Mouse (Mus musculus): ENCODE measurements at regions not wholly inside any gene's neighbourhood (a gene's known extent, or its start where the extent isn't known, plus 50 kb on each side); places are given as distances from the start of the nearest gene placed in this dataset.
A peak's percentile ranks its signal among the peaks of the same experiment; 100 is the strongest.

- Histone ChIP-seq H3K36me3 (no peaks in the 10 kb centered on the region), H3K27me3 (replicated peaks) (no peaks in the 10 kb centered on the region), H3K4me3 (replicated peaks) (no peak overlapping the region), H3K9ac (no peak overlapping the region), H3K4me1 (no peaks in the 10 kb centered on the region), H3K27ac (no peak overlapping the region), H3K9me3 (no peaks in the 10 kb centered on the region), H3K4me2 (no peak overlapping the region)
- ATAC-seq (ENCODE audit: insufficient read depth, low FRiP score, low read depth), result no peak
- WGBS, result 79% methylated on average over 11 of the region's 11 CpGs
These were observed 161.0 kb upstream of the Rfx3 start for GRCm38 (mm10) chr19:28171836-28172534.

GRCm38 (mm10) chr19:28167451-28168165, 156.6 kb upstream of the Rfx3 start:
- no peaks in the 10 kb centered on the region for H3K4me1 ChIP-seq
- no peak for ATAC-seq (ENCODE audit: insufficient read depth, low FRiP score, low read depth)
- no peaks in the 10 kb centered on the region for H3K9me3 ChIP-seq
- no peak overlapping the region for H3K9ac ChIP-seq
- WGBS, result 72% methylated on average over 12 of the region's 12 CpGs
- no peak overlapping the region for H3K4me3 ChIP-seq (replicated peaks)
- no peaks in the 10 kb centered on the region for H3K36me3 ChIP-seq
- no peaks in the 10 kb centered on the region for H3K27me3 ChIP-seq (replicated peaks)
- H3K27ac ChIP-seq, result no peak overlapping the region
- no peak overlapping the region for H3K4me2 ChIP-seq

DNA sequence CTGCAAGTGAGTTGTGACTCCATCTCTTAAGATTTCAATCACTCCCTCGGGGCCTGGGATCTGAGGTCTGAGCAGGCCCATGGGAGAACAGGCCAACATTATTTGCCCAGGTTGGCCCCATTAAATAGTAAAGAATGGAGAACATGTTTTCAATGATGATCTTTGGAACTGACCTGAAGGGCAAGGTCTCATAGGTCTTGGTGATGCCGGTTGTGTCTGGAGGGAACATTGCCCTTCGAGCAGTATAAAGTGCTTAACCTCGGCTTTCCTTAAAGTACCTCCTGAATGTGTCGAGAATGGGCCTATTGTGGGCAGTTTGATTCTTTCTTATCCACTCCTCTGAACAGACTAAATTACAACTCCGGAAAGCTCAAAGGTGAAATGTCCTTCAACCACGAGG, 155.7 kb upstream of the Rfx3 start:
- no peak for ATAC-seq (ENCODE audit: insufficient read depth, low FRiP score, low read depth)
- Histone ChIP-seq H3K27ac (no peak overlapping the region), H3K4me2 (no peak overlapping the region), H3K9me3 (no peaks in the 10 kb centered on the region), H3K4me1 (no peaks in the 10 kb centered on the region), H3K9ac (no peak overlapping the region), H3K27me3 (replicated peaks) (no peaks in the 10 kb centered on the region), H3K36me3 (no peaks in the 10 kb centered on the region), H3K4me3 (replicated peaks) (no peak overlapping the region)
- 91% methylated on average over 7 of the region's 7 CpGs for WGBS

GRCm38 (mm10) chr19:28165901-28166361, 155.0 kb upstream of the Rfx3 start:
- Histone ChIP-seq H3K27ac (no peak overlapping the region), H3K9me3 (no peaks in the 10 kb centered on the region), H3K36me3 (no peaks in the 10 kb centered on the region), H3K4me1 (no peaks in the 10 kb centered on the region), H3K4me3 (replicated peaks) (peak overlapping the region; percentile 22; the same call in 1 of the 2 replicates), H3K4me2 (peak overlapping the region; percentile 45), H3K9ac (no peak overlapping the region), H3K27me3 (replicated peaks) (no peaks in the 10 kb centered on the region)
- peak; percentile 85 for ATAC-seq (ENCODE audit: insufficient read depth, low FRiP score, low read depth)
- WGBS, result 35% methylated on average over 15 of the region's 15 CpGs

DNA sequence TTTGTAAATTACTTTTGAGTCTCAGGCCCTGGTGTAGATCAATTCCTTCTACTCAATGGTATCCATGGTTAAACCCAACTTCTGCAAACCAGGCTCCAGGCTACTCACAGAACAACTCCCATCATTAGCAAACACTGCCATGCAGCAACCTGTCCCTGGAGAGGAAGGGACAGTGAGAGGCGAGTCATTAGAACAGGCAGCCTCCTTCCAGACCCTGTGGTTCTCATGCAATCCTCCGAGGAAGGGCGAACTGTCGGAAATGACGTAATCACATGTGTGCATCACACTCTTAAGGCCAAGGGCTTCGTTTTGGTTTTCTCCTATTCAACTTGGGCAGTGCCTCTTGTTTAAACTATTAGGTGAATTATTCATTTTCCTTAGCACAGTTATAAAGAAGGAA, 152.2 kb upstream of the Rfx3 start:
- Histone ChIP-seq H3K36me3 (no peaks in the 10 kb centered on the region), H3K9me3 (no peaks in the 10 kb centered on the region), H3K27ac (no peak overlapping the region), H3K4me3 (replicated peaks) (no peak overlapping the region), H3K9ac (no peak overlapping the region), H3K27me3 (replicated peaks) (no peaks in the 10 kb centered on the region), H3K4me1 (no peaks in the 10 kb centered on the region), H3K4me2 (no peak overlapping the region)
- ATAC-seq (ENCODE audit: insufficient read depth, low FRiP score, low read depth), result no peak
- WGBS, result 84% methylated on average over 6 of the region's 6 CpGs

- 80% methylated on average over 4 of the region's 4 CpGs for WGBS
- Histone ChIP-seq H3K4me3 (replicated peaks) (no peak overlapping the region), H3K4me2 (no peak overlapping the region)
These were observed 149.6 kb upstream of the Rfx3 start for GRCm38 (mm10) chr19:28160582-28160981.

GRCm38 (mm10) chr19:28157196-28157595, 146.2 kb upstream of the Rfx3 start:
- Histone ChIP-seq H3K27ac (no peak overlapping the region), H3K36me3 (no peaks in the 10 kb centered on the region), H3K9me3 (no peaks in the 10 kb centered on the region), H3K4me1 (no peaks in the 10 kb centered on the region), H3K9ac (no peak overlapping the region), H3K27me3 (replicated peaks) (no peaks in the 10 kb centered on the region), H3K4me3 (replicated peaks) (no peak overlapping the region), H3K4me2 (no peak overlapping the region)
- ATAC-seq (ENCODE audit: insufficient read depth, low FRiP score, low read depth), result no peak
- WGBS, result 71% methylated on average over 3 of the region's 3 CpGs

More at GRCm38 (mm10) chr19:28160582-28160981, 149.6 kb upstream of the Rfx3 start:
- ATAC-seq (ENCODE audit: insufficient read depth, low FRiP score, low read depth), result no peak
- Histone ChIP-seq H3K27ac (no peak overlapping the region), H3K9me3 (no peaks in the 10 kb centered on the region), H3K27me3 (replicated peaks) (no peaks in the 10 kb centered on the region), H3K9ac (no peak overlapping the region), H3K4me1 (no peaks in the 10 kb centered on the region), H3K36me3 (no peaks in the 10 kb centered on the region)

GRCm38 (mm10) chr19:28137581-28137980, 126.6 kb upstream of the Rfx3 start:
- H3K4me2 ChIP-seq, result no peak overlapping the region
- H3K9me3 ChIP-seq, result no peaks in the 10 kb centered on the region
- no peak overlapping the region for H3K27ac ChIP-seq
- H3K27me3 ChIP-seq (replicated peaks), result no peaks in the 10 kb centered on the region
- H3K4me1 ChIP-seq, result no peaks in the 10 kb centered on the region
- no peaks in the 10 kb centered on the region for H3K36me3 ChIP-seq
- no peak overlapping the region for H3K4me3 ChIP-seq (replicated peaks)
- 71% methylated on average over 10 of the region's 10 CpGs for WGBS
- no peak overlapping the region for H3K9ac ChIP-seq
- ATAC-seq (ENCODE audit: insufficient read depth, low FRiP score, low read depth), result no peak

- 15% methylated on average over 1 of the region's 1 CpGs for WGBS
- no peak for ATAC-seq (ENCODE audit: insufficient read depth, low FRiP score, low read depth)
These were observed 123.8 kb upstream of the Rfx3 start for GRCm38 (mm10) chr19:28134806-28135205.

GRCm38 (mm10) chr19:28111263-28112180, 100.6 kb upstream of the Rfx3 start:
- Histone ChIP-seq H3K4me2 (no peak overlapping the region), H3K9ac (no peak overlapping the region), H3K27ac (no peak overlapping the region), H3K36me3 (no peaks in the 10 kb centered on the region), H3K4me3 (replicated peaks) (no peak overlapping the region), H3K27me3 (replicated peaks) (no peaks in the 10 kb centered on the region), H3K4me1 (no peaks in the 10 kb centered on the region), H3K9me3 (no peaks in the 10 kb centered on the region)
- WGBS, result 78% methylated on average over 10 of the region's 10 CpGs
- ATAC-seq (ENCODE audit: insufficient read depth, low FRiP score, low read depth), result no peak

More at GRCm38 (mm10) chr19:28134806-28135205, 123.8 kb upstream of the Rfx3 start:
- H3K36me3 ChIP-seq, result no peaks in the 10 kb centered on the region
- no peak overlapping the region for H3K9ac ChIP-seq
- H3K4me2 ChIP-seq, result no peak overlapping the region
- no peaks in the 10 kb centered on the region for H3K27me3 ChIP-seq (replicated peaks)
- H3K27ac ChIP-seq, result no peak overlapping the region
- H3K4me1 ChIP-seq, result no peaks in the 10 kb centered on the region
- H3K9me3 ChIP-seq, result no peaks in the 10 kb centered on the region
- no peak overlapping the region for H3K4me3 ChIP-seq (replicated peaks)

DNA sequence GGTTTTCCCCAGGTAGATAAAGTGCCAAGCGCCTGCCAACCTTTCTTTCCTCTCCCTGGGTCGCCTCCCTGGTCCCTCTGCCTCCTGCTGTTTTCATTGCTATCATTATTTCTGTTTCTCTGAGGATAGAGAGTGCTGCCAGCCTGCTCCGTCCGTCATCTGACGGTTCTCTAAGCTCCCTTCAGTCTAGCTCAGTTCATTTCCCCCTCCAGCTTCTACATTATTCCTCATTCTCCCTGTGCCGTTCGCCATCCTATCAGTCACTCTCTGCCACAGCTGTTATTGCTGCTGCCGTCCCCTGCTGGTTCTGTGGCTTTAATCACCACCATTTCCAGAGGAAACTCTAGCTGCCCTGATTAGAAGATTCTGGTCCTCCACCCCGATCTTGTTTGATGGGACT, 84.7 kb upstream of the Rfx3 start:
- no peaks in the 10 kb centered on the region for H3K4me1 ChIP-seq
- no peaks in the 10 kb centered on the region for H3K9me3 ChIP-seq
- no peaks in the 10 kb centered on the region for H3K36me3 ChIP-seq
- no peak overlapping the region for H3K4me2 ChIP-seq
- no peak for ATAC-seq (ENCODE audit: insufficient read depth, low FRiP score, low read depth)
- 26% methylated on average over 9 of the region's 9 CpGs for WGBS
- no peak overlapping the region for H3K27ac ChIP-seq
- no peaks in the 10 kb centered on the region for H3K27me3 ChIP-seq (replicated peaks)
- H3K4me3 ChIP-seq (replicated peaks), result no peak overlapping the region
- no peak overlapping the region for H3K9ac ChIP-seq

GRCm38 (mm10) chr19:28092252-28092651, 81.3 kb upstream of the Rfx3 start:
- no peak overlapping the region for H3K4me2 ChIP-seq
- H3K27me3 ChIP-seq (replicated peaks), result no peaks in the 10 kb centered on the region
- 79% methylated on average over 6 of the region's 6 CpGs for WGBS
- no peak overlapping the region for H3K27ac ChIP-seq
- ATAC-seq (ENCODE audit: insufficient read depth, low FRiP score, low read depth), result no peak
- no peak overlapping the region for H3K4me3 ChIP-seq (replicated peaks)
- no peaks in the 10 kb centered on the region for H3K36me3 ChIP-seq
- H3K9me3 ChIP-seq, result no peaks in the 10 kb centered on the region
- H3K4me1 ChIP-seq, result no peaks in the 10 kb centered on the region
- H3K9ac ChIP-seq, result no peak overlapping the region

Data from stomach, embryonic 15.5 days (tissue).